Mouse (Mus musculus) c-Kit-positive CD71-positive TER-119-negative erythroid progenitor cells, embryonic 14.5 days (primary cell): ENCODE data around the gene Arpc1a.
"Not testable (repeated sequence)": the region's sequence is repeated elsewhere in the genome, so short reads cannot be mapped to it uniquely, and the experiment has no call there.

Source experiments
- DNase-seq: peaks from one replicate; pipeline ENCODE4 v3.0.0-alpha.2; 2013; ENCODE audit warnings: low read depth

Arpc1a gene

GRCm38 (mm10) chr5:145104328-145104727, 20.7 kb downstream of the Arpc1a start:
- no peak for DNase-seq

GRCm38 (mm10) chr5:145105694-145106275, 22.2 kb downstream of the Arpc1a start:
- no peak for DNase-seq

- no peak for DNase-seq
Observed at GRCm38 (mm10) chr5:145110401-145110800, 26.8 kb downstream of the Arpc1a start.

- DNase-seq, result no peak
Observed at GRCm38 (mm10) chr5:145112566-145112965, 28.9 kb downstream of the Arpc1a start.

DNA sequence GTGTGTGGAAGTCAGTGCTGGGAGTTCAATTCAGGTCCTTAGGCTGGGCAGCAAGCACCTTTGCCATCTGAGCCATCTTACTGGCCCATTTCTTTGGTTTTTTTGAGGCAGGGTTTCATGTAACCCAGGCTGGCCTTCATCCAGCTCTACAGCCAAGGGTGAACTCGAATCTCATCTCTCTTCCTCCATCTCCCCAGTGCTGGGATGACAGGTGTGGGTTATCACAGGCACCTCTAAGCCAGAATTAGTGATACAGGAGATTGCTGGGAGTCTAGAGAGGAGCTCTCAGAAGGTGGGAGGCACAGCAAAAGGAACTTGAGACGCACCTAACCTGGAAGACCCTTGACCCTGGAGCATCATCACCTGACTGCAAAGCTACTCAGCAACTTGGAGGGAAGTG, 29.8 kb downstream of the Arpc1a start:
- no peak for DNase-seq

- DNase-seq, result no peak
Observed at GRCm38 (mm10) chr5:145114071-145114605, 30.5 kb downstream of the Arpc1a start, which contains the start of gene Arpc1b. Gene Arpc1b, plus strand, starts transcription at chr5:145114215.

DNA sequence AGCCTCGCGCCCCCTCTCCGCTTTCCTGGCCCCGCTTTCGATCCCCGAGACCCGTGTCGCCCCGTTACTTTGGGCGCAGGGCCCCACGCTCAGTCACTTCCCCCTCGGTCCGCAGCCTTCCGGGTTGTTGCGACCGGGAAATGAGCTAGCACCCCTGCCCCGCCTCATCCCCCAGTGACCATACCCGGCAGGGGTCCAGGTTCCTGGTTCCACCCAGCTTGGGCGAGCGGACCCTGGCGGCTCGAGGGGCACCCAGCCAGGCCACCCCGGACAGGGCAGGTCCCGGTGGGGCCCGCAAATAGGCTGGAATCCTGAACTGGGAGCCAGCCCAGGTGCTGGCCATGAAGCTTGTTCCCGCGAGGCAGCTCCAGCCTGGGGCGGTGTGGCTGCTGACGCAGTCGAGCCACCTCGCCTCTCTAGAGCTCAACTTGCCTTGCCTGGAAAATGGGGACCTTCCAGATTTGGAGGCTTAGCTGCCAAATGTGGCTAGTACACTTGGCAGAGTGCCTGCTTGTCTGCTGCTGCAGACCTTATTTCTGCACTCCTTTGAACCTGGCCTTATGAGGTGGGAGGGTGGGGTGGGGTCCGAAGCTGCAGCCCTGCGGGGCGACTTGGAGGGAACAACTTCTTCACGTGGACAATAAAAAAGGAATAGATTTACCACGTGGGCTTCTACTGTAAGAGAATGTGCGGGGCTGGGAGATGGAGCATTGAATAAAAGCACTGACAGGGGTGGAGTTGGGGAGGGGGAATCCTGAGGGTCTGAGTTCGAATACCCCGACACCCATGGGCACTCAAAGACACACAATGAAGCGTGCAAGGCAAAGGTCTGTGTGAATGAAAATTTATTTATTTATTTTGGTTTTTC, 31.2 kb downstream of the Arpc1a start:
- no peak for DNase-seq

GRCm38 (mm10) chr5:145115736-145116135, 32.1 kb downstream of the Arpc1a start:
- no peak for DNase-seq

- DNase-seq, result no peak
Observed at GRCm38 (mm10) chr5:145116316-145116715, 32.7 kb downstream of the Arpc1a start.

DNA sequence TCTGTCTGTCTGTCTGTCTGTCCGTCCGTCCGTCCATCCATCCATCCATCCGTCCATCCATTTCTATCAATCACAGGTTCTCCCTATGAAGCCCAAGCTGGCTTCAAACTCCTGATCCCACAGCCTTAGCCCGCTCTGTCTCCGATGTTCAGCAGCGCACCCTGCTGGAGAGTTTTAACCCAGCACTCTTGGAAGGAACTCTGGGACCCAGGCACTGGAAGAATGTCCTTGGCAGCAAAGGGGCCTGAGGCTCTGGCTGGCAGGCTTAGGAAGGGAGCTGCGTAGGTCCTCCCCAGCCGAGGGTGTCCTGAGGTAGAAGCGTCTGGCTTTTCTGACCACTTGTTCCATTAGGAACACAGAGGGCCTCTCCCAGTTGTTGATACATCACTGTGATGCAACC, 33.3 kb downstream of the Arpc1a start:
- peak; percentile 58 for DNase-seq

DNA sequence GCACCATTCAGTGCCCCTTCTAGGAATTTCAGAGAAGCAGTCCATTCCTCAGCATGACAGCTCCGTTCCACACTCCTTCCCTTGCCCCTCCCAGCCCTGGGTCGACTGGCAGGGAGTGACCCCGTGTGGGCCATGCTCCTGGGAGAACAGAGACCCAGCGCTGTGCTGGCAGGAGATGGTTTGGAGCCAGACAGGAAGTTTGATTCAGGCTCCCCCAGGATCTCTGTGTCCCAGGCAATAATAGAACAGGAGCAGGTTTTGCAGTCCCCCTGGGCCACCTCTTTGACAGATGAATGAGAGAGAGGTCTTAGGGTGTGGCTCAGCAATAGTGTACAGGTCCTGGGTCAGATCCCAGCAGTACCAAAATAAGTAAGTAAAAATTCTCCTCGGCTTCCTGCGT, 34.4 kb downstream of the Arpc1a start:
- DNase-seq, result no peak

DNA sequence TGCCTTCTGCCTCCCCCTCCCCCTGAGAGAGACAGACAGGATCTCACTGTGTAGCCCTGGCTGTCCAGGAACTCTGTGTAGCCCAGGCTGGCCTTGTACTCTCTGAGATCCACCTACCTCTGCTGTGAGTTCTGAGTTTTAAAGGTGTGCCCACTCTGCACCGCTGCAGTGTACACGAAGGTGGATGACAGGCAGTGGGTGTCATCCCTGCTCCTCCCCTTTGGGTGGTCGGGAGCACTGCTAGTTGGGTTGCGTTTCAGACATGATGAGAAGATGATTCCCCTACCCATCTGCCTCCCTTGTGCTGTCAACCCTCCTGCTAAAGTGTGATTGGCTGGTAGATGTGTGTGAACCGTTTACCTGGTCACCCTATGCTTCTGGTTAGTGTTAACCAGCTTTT, 34.8 kb downstream of the Arpc1a start:
- DNase-seq, result no peak

DNA sequence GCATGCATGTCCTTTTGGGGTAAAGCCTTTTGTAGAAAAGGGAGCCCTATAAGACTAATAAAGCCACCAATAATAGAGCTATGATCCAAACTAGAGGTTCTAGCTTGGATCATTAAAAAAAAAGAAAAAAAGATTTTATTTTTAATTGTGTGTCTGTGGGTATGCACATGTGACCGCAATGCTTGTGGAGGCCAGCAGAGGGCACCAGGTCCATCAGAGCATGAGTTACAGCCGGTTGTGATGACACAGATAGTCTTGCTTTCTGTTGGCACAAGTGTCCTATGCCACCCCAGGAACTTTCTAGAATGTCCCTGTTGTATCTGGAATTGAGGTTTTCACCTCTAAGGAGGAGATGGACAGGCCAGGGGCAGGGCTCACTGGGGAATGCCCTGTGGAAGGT, 35.8 kb downstream of the Arpc1a start:
- no peak for DNase-seq

- no peak for DNase-seq
Observed at GRCm38 (mm10) chr5:145120921-145121320, 37.3 kb downstream of the Arpc1a start.

DNA sequence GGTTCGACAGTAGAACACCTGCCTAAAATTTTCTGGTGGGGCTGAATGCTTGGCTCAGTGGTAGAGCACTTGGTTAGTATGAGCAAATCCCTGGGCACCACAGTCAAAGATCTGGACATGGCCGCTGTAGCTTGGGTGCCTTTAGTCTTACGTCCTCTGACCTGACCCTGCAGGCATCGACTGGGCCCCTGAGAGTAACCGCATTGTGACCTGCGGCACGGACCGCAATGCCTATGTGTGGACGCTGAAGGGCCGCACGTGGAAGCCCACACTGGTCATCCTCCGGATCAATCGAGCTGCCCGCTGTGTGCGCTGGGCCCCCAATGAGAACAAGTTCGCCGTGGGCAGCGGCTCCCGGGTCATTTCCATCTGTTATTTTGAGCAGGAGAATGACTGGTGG, 39.8 kb downstream of the Arpc1a start:
- no peak for DNase-seq

- DNase-seq, result no peak
Observed at GRCm38 (mm10) chr5:145126580-145126979, 43.0 kb downstream of the Arpc1a start.

DNA sequence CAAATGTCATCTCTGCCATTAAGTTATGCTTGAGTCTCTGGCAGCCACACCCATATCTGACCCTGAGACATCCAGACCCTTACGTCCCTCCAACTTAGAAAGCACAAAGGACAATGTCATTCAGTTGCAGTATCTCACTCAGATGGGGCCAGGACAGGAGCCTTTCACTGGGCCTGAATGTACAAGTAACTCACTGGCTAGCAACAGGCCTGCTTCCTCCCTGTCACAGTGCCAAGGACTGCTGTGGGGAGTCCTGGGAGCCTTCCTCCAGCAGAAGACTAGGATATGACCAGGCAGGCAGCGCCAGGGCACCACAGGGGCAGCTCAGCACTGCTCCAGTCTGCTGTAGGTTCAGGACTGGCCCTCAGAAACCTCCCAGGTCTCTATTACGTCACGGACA, 45.5 kb downstream of the Arpc1a start:
- no peak for DNase-seq

DNA sequence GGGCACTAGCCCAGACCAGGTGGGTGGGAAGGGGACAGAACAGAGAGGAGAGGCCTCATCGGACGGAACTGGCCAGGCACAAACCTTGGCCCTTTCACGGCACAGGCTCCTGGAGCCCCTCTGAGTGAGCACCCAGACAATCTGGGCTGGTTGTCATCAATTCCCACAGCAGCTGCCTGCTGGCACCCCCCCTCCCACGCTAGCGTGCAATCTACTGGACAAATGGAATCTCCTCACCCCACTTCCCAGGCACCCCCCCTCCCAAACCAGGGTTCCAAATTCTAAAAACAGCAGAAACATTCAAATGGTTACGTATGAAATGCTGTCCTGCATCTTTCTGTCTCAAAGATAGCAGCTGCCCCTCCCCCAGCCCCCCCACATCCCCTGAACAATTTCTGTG, 46.1 kb downstream of the Arpc1a start:
- DNase-seq, result not testable (repeated sequence)

DNA sequence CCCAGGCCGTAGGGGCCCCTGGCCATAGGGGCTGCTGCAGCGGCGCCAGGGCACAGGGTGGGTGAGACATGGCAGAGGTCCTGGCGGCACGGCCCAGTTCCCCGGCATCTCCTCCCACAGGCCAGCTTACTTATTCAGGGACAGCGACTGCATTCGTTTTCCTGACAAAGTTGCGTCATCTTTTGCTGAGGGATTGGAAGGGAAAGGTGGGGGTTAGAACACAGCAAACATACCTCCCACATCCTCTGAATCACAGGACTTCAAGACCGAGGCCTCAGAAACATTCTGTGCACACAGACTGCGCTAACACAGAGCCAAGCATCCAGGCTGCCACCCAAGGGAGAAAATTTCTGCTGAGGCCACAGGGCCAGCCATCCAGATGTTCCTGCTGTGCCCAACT, 46.6 kb downstream of the Arpc1a start:
- DNase-seq, result no peak

- DNase-seq, result no peak
Observed at GRCm38 (mm10) chr5:145130995-145131394, 47.4 kb downstream of the Arpc1a start.

DNA sequence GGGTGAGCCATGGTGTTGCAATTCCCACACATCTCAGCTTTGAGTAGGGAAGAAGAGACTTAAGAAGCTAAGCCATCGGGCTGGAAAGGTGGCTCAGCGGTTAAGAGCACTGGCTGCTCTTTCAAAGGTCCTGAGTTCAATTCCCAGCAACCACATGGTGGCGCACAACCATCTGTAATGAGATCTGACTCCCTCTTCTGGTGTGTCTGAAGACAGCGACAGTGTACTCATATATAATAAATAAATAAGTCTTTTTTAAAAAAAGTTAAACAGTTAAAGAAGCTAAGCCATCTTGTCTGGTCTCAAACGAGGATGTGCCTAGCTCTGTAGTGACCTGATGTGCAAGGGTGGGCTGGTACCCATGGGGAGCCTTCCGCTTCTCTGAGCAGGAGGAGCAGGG, 49.6 kb downstream of the Arpc1a start:
- not testable (repeated sequence) for DNase-seq

GRCm38 (mm10) chr5:145138836-145139235, 55.2 kb downstream of the Arpc1a start:
- DNase-seq, result no peak
